Mouse (Mus musculus) neural tube, embryonic 10.5 days (tissue): ENCODE data around the gene Spry2.

ENCODE experiments used
- DNase-seq: peaks from one replicate; pipeline ENCODE4 v3.0.0-alpha.2; 2017; ENCODE audit warnings: low spot score; ENCODE audit errors: extremely low spot score

The Spry2 gene

DNA sequence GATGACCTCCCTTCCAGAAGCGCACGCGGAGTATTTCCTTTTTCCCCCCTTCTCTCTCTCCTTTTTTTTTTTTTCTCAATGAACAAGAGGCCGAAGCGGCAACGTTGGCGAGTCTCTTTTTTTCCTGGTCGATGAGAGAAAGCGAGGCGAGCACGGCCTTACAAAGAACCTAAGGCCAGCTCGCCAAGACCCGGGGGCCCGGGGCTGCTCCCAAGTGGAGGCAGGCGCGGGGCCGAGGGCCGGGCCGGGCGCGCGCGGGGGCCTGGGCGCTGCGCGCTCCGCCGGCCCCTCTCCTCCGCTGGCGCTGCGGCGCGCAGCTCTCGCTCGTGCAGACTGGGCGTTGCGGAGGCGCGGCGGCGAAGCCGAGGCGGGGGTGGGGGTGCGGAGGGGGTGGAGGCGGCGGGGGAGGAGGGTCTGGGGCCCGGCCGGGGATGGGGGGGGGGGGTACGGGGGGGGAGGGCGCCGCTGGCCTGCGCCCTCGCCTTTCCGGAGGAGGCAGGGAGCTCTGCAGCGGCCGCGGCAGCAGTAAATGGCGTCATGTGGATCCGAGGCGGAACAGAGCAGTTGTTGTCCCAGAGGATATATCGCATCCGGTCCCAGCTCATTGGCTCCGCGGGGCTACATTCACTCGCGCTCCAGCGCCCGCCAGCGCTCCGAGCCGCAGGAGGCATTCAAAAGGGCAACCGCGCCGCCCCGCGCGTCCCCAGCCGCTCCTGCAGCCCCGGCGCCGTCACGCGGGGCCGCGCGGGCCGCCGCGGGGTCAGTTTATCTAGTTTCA is at the start of gene Spry2:
Spry2 (minus strand) TSS at position 29 of the 778 bp plus-strand sequence.
- peak; percentile 93 for DNase-seq

DNA sequence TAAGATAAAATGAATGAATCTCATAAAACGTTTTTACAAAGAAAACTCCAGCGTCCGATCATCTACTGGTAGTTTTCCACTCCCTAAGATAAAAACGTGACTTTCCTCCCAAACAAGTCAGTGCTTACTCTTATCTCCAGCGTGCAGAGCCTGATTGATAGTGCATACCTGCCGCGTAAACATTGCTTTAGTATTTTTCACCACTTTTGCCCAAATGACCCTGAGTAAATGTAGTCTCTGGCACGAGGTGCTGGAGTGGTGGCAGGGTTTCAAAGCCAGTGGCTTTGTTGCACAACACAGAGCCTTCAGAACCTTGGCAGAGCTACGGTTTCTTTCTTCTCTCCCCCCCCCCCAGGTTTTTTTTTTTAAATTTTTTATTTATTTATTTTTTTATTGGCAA is 44.7 kb upstream of the Spry2 start:
- no peak for DNase-seq

GRCm38 (mm10) chr14:105926726-105927125 is 30.1 kb upstream of the Spry2 start:
- DNase-seq = no peak

- DNase-seq = no peak
Measured at GRCm38 (mm10) chr14:105925305-105925704, 28.7 kb upstream of the Spry2 start.

DNA sequence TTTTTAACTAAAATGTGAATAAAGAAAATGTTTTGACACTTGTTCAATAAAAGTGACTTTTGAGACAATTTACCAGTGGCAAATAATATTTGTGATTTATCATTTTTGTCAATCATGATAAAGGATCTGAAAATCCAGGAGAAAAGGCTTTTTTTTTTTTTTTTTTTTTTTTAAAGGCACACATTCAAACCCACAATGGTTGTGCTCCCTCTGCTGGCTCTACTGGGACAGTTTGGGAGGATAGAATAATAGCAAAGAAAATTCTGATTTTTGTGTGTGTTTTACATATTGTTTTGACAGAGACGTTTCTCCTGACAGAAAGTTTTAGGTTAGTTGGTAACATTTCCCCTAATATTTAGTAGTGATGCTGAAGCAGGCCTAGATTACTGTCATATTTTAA is 28.1 kb upstream of the Spry2 start:
- DNase-seq = no peak

- peak; percentile 43 for DNase-seq
Measured at GRCm38 (mm10) chr14:105922874-105923273, 26.3 kb upstream of the Spry2 start.

GRCm38 (mm10) chr14:105922427-105922826 is 25.8 kb upstream of the Spry2 start:
- DNase-seq = no peak

- no peak for DNase-seq
Measured at GRCm38 (mm10) chr14:105921217-105921695, 24.6 kb upstream of the Spry2 start.

GRCm38 (mm10) chr14:105920395-105921216 is 24.0 kb upstream of the Spry2 start:
- DNase-seq = peak; percentile 73

DNA sequence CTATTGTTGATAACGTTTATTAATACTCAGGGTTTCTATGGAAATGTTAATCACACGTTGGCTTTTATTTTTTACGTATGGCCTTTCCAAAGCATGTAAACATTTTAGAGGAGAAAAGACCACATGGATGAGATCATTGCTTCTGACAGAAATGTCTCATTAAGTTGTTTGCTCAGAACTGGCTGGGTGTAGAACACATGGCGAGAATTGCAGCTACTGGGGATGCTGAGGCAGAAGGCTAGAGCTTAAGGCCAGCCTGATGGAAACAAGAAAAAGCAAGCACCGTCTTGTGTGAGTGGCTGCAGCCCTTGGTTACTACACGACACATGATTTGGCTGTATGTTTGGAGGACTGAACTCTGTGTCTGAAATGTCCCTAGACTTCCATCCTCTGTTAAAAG is 10.6 kb upstream of the Spry2 start:
- DNase-seq = no peak

DNA sequence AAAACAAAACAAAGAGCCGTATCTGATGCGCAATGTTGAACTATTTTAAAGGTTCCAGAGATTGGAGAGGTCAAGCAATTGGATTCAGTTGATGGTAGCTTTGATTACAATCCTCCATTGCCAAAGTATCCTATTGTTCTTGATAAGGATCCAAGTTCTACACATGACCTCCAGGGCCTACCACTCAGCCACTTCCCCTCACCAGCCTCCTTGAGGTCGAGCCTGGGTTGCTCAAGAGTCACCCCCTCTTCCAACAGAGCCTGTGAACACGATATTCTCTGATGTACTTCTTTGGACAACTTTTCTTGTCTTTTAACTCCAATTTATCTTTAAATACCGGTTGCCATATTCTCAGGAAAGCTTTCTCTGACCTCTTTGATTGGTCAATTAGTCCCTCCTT is 9.3 kb upstream of the Spry2 start:
- no peak for DNase-seq

DNA sequence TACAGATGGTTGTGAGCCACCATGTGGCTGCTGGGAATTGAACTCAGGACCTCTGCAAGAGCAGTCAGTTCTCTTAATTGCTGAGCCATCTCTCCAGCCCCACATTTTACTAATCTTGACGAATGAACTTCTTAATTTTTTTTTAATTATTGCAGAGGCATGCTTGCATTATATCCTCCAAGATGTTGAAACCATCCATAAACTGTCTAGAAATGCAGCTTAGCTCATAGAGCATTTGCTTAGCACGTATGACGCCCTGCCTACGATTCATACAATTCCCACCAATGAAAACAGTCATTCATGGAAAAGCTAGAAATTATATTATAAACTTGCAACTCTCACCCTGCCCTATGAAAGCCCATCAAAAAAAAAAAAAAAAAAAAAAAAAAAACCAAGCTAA is 8.9 kb upstream of the Spry2 start:
- no peak for DNase-seq

DNA sequence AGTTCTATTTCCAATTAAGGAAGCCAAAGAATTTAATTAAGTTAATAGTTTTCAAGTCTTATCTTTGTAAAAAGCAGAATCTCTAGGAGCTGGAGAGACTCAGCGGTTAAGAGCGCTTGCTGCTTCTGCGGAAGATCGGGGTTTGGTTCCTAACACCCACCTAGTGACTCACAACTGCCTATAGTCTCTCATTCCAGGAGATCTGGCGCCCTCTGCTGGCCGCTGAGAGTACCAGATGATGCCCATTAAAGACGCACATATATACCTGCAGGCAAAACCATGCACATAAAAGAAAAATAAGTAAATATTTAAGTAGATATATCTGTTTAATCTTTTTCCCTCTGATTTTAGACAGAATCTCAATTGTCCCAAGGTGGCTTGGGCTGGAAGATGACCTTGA is 6.2 kb upstream of the Spry2 start:
- DNase-seq = no peak

GRCm38 (mm10) chr14:105900841-105901240 is 4.2 kb upstream of the Spry2 start:
- no peak for DNase-seq

DNA sequence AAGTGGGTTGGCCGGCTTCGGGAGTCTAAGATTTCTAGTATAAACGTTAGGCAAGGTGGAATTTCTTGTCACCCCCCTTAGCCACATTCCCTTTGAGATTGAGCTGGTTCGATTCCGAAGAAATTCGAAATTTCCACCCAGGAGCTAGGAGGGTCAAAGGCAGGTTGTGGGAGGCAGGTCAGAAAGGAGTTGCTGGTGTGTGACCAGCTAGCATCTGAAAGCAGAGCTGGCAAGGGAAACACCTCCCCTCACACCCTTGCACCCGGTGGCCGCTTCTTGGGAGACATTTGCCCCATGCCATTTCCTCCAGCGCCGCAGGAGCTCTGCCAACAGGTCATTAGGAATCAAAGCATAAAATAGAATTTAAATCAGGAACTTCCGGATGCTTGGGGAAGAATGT is 2.5 kb upstream of the Spry2 start:
- DNase-seq = no peak

DNA sequence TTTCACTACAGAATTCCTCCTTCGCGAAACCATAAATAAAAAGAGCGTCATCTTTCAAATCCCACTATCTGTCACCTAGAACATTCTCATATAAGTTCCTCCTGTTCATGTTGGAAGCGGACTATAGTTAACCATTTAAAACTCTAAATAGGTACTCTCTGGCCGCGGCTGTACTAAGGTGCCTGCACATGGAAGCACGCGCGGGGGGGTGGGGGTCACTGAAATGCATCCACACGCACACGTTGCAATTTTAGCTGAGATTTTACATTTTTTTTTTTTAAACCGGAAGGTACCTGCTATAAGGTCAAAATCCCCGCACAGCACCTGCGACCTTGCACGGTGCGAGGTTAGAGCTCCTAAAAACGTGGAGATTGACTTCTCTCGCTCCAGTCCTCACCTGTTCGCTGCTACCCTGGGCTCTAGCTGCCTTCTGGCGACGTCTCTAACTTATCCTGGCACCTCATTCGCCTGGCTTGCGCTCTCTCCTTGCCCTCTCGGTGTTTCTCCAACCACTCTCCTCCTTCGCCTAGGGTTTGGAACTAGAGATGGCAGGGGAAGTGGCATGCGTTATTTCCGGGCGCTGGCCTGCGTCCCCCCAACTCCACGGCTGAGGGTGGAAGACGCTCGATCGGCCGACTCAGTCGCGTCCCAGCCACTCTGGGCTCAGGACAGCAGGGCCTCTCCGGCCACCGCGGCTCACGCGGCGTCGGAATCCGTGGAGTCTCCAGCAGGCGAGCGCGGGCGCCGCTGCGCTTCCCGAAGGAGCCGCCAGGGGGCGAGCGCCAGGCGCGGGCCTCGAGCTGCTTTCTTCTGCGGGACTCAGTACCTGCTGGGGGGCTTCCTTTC is 1.9 kb upstream of the Spry2 start:
- peak; percentile 91 for DNase-seq

DNA sequence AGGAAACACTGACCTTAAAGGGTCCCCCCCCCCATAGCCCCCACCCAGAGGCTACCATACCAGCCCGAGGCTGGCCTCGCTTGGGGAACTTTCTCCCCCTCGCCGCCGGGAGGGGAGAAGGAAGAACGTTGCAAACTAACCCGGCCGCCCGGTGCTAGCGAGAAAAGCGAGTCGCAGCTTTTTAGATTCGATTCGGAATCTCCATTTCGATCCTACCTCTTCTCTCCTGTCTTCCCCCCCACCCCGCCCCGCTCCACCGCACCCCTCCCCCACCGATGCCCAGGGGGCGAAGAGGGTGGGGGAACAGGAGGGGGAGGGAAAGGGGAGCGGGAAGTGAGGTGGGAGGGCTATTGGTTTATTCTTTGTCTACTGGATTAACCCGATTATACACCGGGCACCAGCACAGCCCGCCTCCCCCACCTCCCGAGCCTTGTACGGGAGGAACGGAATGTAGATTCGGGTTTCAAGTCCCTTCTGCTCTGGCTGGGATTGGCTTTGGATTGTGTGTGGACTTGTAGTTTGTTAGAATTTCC is 1.0 kb upstream of the Spry2 start:
- DNase-seq = no peak

GRCm38 (mm10) chr14:105895961-105896651 is 513 bp downstream of the Spry2 start:
- DNase-seq = peak; percentile 77

DNA sequence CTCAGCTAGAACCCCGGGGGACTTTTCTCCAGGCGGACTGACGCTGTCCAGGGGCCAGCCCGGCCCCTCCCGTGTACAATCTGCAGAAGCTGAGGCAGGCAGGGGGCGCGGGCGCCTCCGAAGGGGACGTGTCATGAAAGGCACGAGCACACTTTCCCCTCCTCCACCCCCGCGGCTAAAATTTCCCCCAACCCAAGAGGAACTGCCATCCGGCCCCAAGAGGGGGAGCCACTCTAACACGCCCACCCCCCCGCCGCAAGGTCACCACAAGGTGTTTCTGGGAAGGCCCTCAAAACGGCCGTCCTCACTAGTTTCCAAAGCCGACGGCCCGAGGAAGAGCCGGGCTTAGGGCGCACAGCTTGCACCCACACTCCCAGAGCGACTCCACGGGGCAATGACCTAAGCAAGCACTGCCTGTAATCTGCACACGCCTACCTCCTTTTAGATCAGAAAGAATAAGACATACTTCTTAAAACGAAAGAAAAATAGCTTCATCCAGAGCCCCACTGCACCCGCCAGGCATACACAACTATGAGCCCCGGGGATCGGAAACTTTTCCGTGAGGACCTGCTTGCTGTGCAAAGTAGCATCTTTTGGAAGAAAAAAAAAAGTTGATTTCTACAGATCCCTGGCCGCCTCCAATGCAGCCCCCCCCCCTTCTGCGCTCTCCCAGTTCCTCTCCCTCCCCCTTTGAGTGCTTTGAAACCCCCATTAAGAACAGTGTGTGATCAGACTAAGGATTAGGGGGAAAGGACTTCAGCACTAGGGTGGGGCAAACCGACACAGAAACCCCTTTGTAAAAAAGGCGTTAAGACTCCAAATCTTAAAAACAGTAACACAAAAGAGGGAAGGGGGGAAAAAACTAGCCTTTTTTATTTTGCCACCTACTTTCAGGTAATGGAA is 1.4 kb downstream of the Spry2 start:
- DNase-seq = peak; percentile 78

DNA sequence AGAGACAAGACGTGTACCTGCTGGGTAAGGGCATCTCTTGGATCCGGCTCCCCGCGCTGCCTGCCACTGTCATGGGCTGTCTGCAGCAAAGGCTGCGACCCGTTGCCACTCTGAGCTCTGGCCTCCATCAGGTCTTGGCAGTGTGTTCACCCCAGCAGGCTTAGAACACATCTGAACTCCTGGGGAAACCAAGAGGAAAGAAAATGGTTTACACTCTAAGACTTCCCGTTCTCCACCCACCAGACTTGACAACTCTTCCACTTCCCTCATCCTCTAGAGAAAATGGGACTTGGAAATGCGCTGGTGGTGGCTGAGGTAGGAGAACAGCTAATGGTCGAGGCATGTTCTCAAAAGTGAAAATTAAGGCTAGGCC is 3.0 kb downstream of the Spry2 start:
- no peak for DNase-seq
